Mouse (Mus musculus): ENCODE data around the gene Psmb11.
A peak's percentile ranks its signal among the peaks of the same experiment; 100 is the strongest.

GRCm38 (mm10) chr14:54636954-54637353 lies 15.7 kb downstream of the Psmb11 start:
- TF ChIP-seq CTCF (IDR thresholded peaks at IDR 0.05) (peak; percentile 93), EP300 (IDR thresholded peaks at IDR 0.05) (no peak)

Measured in lung, postnatal 0 days (tissue).